Mouse (Mus musculus) liver, adult 2 months (tissue): Measurements from ENCODE around the gene Leng8.

Experiments
- CTCF ChIP-seq: fragments of 200-500 bp; IDR thresholded peaks from 2 replicates; pipeline ENCODE4 v1.5.1; 2011; ENCODE audit warnings: low read depth, low read length, control low read depth
- POLR2A ChIP-seq: fragments of 200-500 bp; IDR thresholded peaks from 2 replicates; pipeline ENCODE4 v1.6.1; 2011; ENCODE audit warnings: low read length, control low read depth; ENCODE audit not compliant: insufficient read depth; ENCODE audit errors: extremely low read depth

- no peak for TF ChIP-seq POLR2A
- TF ChIP-seq CTCF = no peak
Measured at GRCm38 (mm10) chr7:4141648-4142325, 4.9 kb downstream of the Leng8 start.
